ENCODE assay signal across 7 mouse cellular contexts in the genomic region with DNA sequence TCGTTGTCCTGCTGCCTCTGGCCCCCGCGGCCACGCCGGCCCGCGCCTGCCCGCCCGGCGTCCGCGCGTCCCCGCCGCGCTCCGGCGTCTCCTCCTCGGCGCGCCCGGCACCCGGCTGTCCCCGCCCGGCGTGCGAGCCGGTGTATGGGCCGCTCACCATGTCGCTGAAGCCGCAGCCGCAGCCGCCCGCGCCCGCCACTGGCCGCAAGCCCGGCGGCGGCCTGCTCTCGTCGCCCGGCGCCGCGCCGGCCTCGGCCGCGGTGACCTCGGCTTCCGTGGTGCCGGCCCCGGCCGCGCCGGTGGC. TPM values are rescaled to one million over a fixed set of nuclear protein-coding genes. Genes with fewer than 3 reads are reported as not detected.
A peak's percentile ranks its signal among the peaks of the same experiment; 100 is the strongest.
DNase-seq lines count a peak whose midpoint lies in the region; ATAC-seq lines count a peak whose summit lies in the region.

No protein-coding gene starts in this region.

- no peaks in the 10 kb centered on the region for H3K27me3 ChIP-seq in lung, embryonic 15.5 days
- H3K27me3 ChIP-seq in erythroblast, embryonic 14.5 days (ENCODE audit: control insufficient read depth): no peaks in the 10 kb centered on the region
- no peaks in the 10 kb centered on the region for H3K27me3 ChIP-seq in limb, embryonic 12.5 days
- H3K27me3 ChIP-seq in stomach, embryonic 14.5 days (ENCODE audit: control insufficient read depth, insufficient read depth, low read length): no peaks in the 10 kb centered on the region

- H3K9ac ChIP-seq in lung, embryonic 15.5 days: peak overlapping the region; percentile 92
- peak overlapping the region; percentile 96 for H3K9ac ChIP-seq in limb, embryonic 12.5 days (replicated peaks)
- H3K9ac ChIP-seq in stomach, embryonic 14.5 days (replicated peaks; ENCODE audit: low read depth, low read length): peak overlapping the region; percentile 89

- peak overlapping the region; percentile 99 for H3K4me3 ChIP-seq in lung, embryonic 15.5 days
- peak overlapping the region; percentile 93 for H3K4me3 ChIP-seq in erythroblast, embryonic 14.5 days (replicated peaks)
- H3K4me3 ChIP-seq in limb, embryonic 12.5 days (replicated peaks): peak overlapping the region; percentile 98
- H3K4me3 ChIP-seq in stomach, embryonic 14.5 days (ENCODE audit: low read depth, low read length): peak overlapping the region; percentile 99

- WGBS in lung, embryonic 15.5 days: 0% methylated on average over 18 of the region's 57 CpGs
- WGBS in limb, embryonic 12.5 days: 2% methylated on average over 57 of the region's 57 CpGs
- under 1% methylated on average over 36 of the region's 57 CpGs for WGBS in stomach, embryonic 14.5 days

- no peak for DNase-seq in lung, postnatal 25 days (ENCODE audit: low spot score)
- DNase-seq in layer of hippocampus, adult 8-10 months (ENCODE audit: low spot score in 2 of 2): no peak
- DNase-seq in left cerebral cortex, adult 11 months (ENCODE audit: low spot score): no peak

- H3K4me2 ChIP-seq in lung, embryonic 15.5 days: peak overlapping the region; percentile 78
- H3K4me2 ChIP-seq in limb, embryonic 12.5 days: peak overlapping the region; percentile 86
- H3K4me2 ChIP-seq in stomach, embryonic 14.5 days (replicated peaks; ENCODE audit: low read depth, low read length): peak overlapping the region; percentile 80

- H3K4me1 ChIP-seq in lung, embryonic 15.5 days: peaks cover 25% of the 10 kb centered on the region
- peaks cover 51% of the 10 kb centered on the region for H3K4me1 ChIP-seq in erythroblast, embryonic 14.5 days (ENCODE audit: control insufficient read depth)
- H3K4me1 ChIP-seq in limb, embryonic 12.5 days (replicated peaks): peaks cover 32% of the 10 kb centered on the region
- peaks cover 28% of the 10 kb centered on the region for H3K4me1 ChIP-seq in stomach, embryonic 14.5 days (ENCODE audit: control insufficient read depth, insufficient read depth, low read length)

- no peaks in the 10 kb centered on the region for H3K9me3 ChIP-seq in lung, embryonic 15.5 days
- no peaks in the 10 kb centered on the region for H3K9me3 ChIP-seq in erythroblast, embryonic 14.5 days (ENCODE audit: control insufficient read depth, low read length)
- no peaks in the 10 kb centered on the region for H3K9me3 ChIP-seq in limb, embryonic 12.5 days
- H3K9me3 ChIP-seq in stomach, embryonic 14.5 days (ENCODE audit: control insufficient read depth, low read depth, low read length): no peaks in the 10 kb centered on the region

- H3K27ac ChIP-seq in lung, embryonic 15.5 days: peak overlapping the region; percentile 97
- peak overlapping the region; percentile 94 for H3K27ac ChIP-seq in limb, embryonic 12.5 days
- peak overlapping the region; percentile 93 for H3K27ac ChIP-seq in stomach, embryonic 14.5 days (ENCODE audit: low read length)

- no peaks in the 10 kb centered on the region for H3K36me3 ChIP-seq in lung, embryonic 15.5 days
- H3K36me3 ChIP-seq in erythroblast, embryonic 14.5 days (ENCODE audit: control insufficient read depth): peaks cover 18% of the 10 kb centered on the region
- H3K36me3 ChIP-seq in limb, embryonic 12.5 days: peaks cover 11% of the 10 kb centered on the region; the same call in 1 of the 2 replicates
- no peaks in the 10 kb centered on the region for H3K36me3 ChIP-seq in stomach, embryonic 14.5 days (ENCODE audit: control insufficient read depth, insufficient read depth, low read length)

- ATAC-seq in lung, embryonic 15.5 days (ENCODE audit: borderline replicate concordance, extremely low read depth, low FRiP score, low TSS enrichment): no peak
- no peak for ATAC-seq in limb, embryonic 12.5 days (ENCODE audit: insufficient number of reproducible peaks, insufficient read depth, low FRiP score, low TSS enrichment, low read depth)
- ATAC-seq in stomach, embryonic 14.5 days (ENCODE audit: insufficient number of reproducible peaks, insufficient read depth, low FRiP score, low read depth): peak; percentile 10; the same call in 1 of the 2 replicates

RNA-seq across cellular contexts. Expression of gene Atxn2, which starts 0.7 kb away (rescaled TPM):
- 54.2 and 60.8 TPM in 2 replicates for polyA plus RNA-seq in lung, embryonic 15.5 days (2015; fragmentation: Nextera tagmentation; extraction: Ambion mirVana)
- polyA plus RNA-seq in erythroblast, embryonic 14.5 days (2012): 11.4 and 12.2 TPM in 2 replicates
- polyA plus RNA-seq in limb, embryonic 12.5 days (2016; fragmentation: Nextera tagmentation; extraction: Ambion mirVana): 59.8 and 79.2 TPM in 2 replicates
- polyA plus RNA-seq in stomach, embryonic 14.5 days (2014; fragmentation: Nextera tagmentation; extraction: Ambion mirVana): 71.9 and 78.4 TPM in 2 replicates
- 100 to 1,000 TPM; 190 to 238 (median 231) TPM for total RNA-seq in layer of hippocampus, adult 8-10 months (2022)

RNA-seq across cellular contexts. Expression of gene Brap, which starts 51.5 kb away (rescaled TPM):
- 38.4 and 41.4 TPM in 2 replicates for polyA plus RNA-seq in lung, embryonic 15.5 days (2015; fragmentation: Nextera tagmentation; extraction: Ambion mirVana)
- polyA plus RNA-seq in erythroblast, embryonic 14.5 days (2012): 1.1 and 1.2 TPM in 2 replicates
- polyA plus RNA-seq in limb, embryonic 12.5 days (2016; fragmentation: Nextera tagmentation; extraction: Ambion mirVana): 47.1 and 48.3 TPM in 2 replicates
- polyA plus RNA-seq in stomach, embryonic 14.5 days (2014; fragmentation: Nextera tagmentation; extraction: Ambion mirVana): 30.8 and 31.7 TPM in 2 replicates
- 10 to 100 TPM; 64.3 to 67.7 (median 67.4) TPM for total RNA-seq in layer of hippocampus, adult 8-10 months (2022)

RNA-seq across cellular contexts. Expression of gene Acad10, which starts 51.6 kb away (rescaled TPM):
- 2.8 and 3.0 TPM in 2 replicates for polyA plus RNA-seq in lung, embryonic 15.5 days (2015; fragmentation: Nextera tagmentation; extraction: Ambion mirVana)
- 0.05 and 0.09 TPM in 2 replicates for polyA plus RNA-seq in erythroblast, embryonic 14.5 days (2012)
- polyA plus RNA-seq in limb, embryonic 12.5 days (2016; fragmentation: Nextera tagmentation; extraction: Ambion mirVana): 1.8 and 2.6 TPM in 2 replicates
- 2.3 and 2.4 TPM in 2 replicates for polyA plus RNA-seq in stomach, embryonic 14.5 days (2014; fragmentation: Nextera tagmentation; extraction: Ambion mirVana)
- 1 to 10 TPM; 4.5 to 6.8 (median 5.2) TPM for total RNA-seq in layer of hippocampus, adult 8-10 months (2022)

Comparison
In these comparisons a context has a peak if more than half of its experiments do, and no peak if none do; other contexts are left out.
1. RNA of gene Brap, which starts 51.5 kb away (polyA plus RNA-seq): 47.1 to 48.3 TPM in limb, embryonic 12.5 days, 38.4 to 41.4 TPM in lung, embryonic 15.5 days and 30.8 to 31.7 TPM in stomach, embryonic 14.5 days; 1.1 to 1.2 TPM in erythroblast, embryonic 14.5 days; every median in the first group is over 10 times any median in the second.
2. Peak in every context shown above with its lines, with median percentiles within 50 percentile points of each other: H3K27ac ChIP-seq, H3K4me2 ChIP-seq, H3K4me3 ChIP-seq and H3K9ac ChIP-seq.